Mouse (Mus musculus): ENCODE results near the gene Phf14.

DNA sequence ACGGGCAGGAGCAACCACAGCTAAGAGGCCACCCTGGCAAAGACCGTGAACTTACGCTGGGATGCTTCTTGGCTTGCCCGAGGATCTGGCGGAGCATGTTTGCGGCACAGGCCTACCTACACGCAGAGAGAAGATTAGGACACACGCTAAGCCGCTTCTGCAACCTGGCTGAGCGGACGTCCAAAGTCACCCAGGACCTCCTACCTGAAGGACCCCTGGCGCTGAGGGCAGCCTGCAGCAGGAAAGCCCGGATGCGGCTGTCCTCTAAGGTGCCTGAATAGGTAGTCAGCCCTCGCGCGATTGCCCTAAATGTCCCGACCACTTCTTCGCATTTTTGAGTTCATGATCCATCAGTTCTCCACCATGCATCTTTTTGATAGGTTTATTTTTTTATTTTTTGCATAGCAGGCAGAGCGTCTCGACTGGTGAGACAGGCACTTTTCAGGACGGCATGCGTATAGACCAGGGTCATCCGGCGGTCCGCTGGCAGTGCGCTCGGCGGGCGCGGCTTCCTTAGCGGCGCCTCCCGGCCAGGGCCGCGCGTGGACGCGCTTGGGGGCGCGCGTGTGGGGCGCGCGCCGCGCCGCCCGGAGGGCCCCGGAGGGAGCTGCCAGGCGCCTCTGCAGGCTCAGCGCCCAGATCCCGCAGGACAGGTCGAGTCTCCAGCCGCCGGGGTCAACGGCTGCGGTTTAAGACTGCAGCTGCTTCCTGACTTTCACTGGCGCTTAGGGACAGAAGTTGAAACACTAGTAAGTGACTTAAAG lies at the start of gene Phf14, which contains the start of gene Ndufa4:
- TF ChIP-seq POLR2A (IDR thresholded peaks at IDR 0.05; ENCODE audit: control insufficient read depth, extremely low read depth, insufficient read depth, low read length, poor library complexity) (peak; percentile 90), CTCF (IDR thresholded peaks at IDR 0.05; ENCODE audit: borderline replicate concordance, control insufficient read depth, extremely low read depth, insufficient read depth, low read length, poor library complexity) (0 out of 2 replicates have a peak, but pooled peaks have one; percentile 24)

Measured in thymus, adult 2 months (tissue).